Mouse (Mus musculus): Measurements from ENCODE around the gene Nfe2l1. TPM values are rescaled to one million over a fixed set of nuclear protein-coding genes. Genes with fewer than 3 reads are reported as not detected.

The Nfe2l1 gene
- total RNA-seq, 1 experiment from 2014 or later = 53.8 TPM

Other genes starting within 250 kb of the Nfe2l1 start
- gene Snx11, start 52.4 kb downstream of the Nfe2l1 start, total RNA-seq (2017) = 66.2 and 79.5 TPM in 2 replicates
- 50.9 and 58.0 TPM in 2 replicates for gene Cbx1, start 40.8 kb downstream of the Nfe2l1 start, total RNA-seq (2017)
- not detected in 2 replicates for gene Copz2, start 19.9 kb upstream of the Nfe2l1 start, total RNA-seq (2017)
- gene Cdk5rap3, start 86.5 kb upstream of the Nfe2l1 start, total RNA-seq (2017) = 22.6 and 29.6 TPM in 2 replicates
- 0.23 and 0.61 TPM in 2 replicates for gene Prr15l, start 98.1 kb upstream of the Nfe2l1 start, total RNA-seq (2017)
- 15.6 and 17.3 TPM in 2 replicates for gene Pnpo, start 114.0 kb upstream of the Nfe2l1 start, total RNA-seq (2017)
- 9.3 and 9.8 TPM in 2 replicates for gene Sp2, start 153.0 kb upstream of the Nfe2l1 start, total RNA-seq (2017)
- gene Sp6, start 183.4 kb upstream of the Nfe2l1 start, total RNA-seq (2017) = 0.25 TPM in 1 of 2 replicates, not detected in the other
- gene Scrn2, start 200.0 kb upstream of the Nfe2l1 start, total RNA-seq (2017) = 3.6 and 10.8 TPM in 2 replicates
- 0.47 TPM in 1 of 2 replicates, not detected in the other for gene Lrrc46, start 211.4 kb upstream of the Nfe2l1 start, total RNA-seq (2017)
- 15.9 and 23.8 TPM in 2 replicates for gene Mrpl10, start 211.6 kb upstream of the Nfe2l1 start, total RNA-seq (2017)
- 20.9 and 22.7 TPM in 2 replicates for gene Osbpl7, start 220.7 kb upstream of the Nfe2l1 start, total RNA-seq (2017)